Mouse (Mus musculus) cerebellum, postnatal 4 days (tissue): ENCODE data around the gene Ppp1r18.
"Not testable (repeated sequence)": the region's sequence is repeated elsewhere in the genome, so short reads cannot be mapped to it uniquely, and the experiment has no call there.

Experiments used
- DNase-seq, 2 experiments: peaks; one replicate each; pipeline ENCODE4 v3.0.0; 2022; ENCODE audit warnings: low spot score in 2 of 2, mixed read lengths in 1 of 2

Gene Ppp1r18

GRCm38 (mm10) chr17:35836991-35837422 lies 28.4 kb upstream of the Ppp1r18 start:
- DNase-seq: peak; percentile 76 to 90

GRCm38 (mm10) chr17:35837487-35837886 lies 27.9 kb upstream of the Ppp1r18 start:
- DNase-seq: peak in 1 of 2 experiments; percentile 60

GRCm38 (mm10) chr17:35838122-35838544 lies 27.3 kb upstream of the Ppp1r18 start, which contains the start of gene Tubb5:
Gene Tubb5, minus strand, starts transcription at chr17:35838306.
- DNase-seq: peak; percentile 91 to 96

GRCm38 (mm10) chr17:35838570-35838969 lies 26.8 kb upstream of the Ppp1r18 start:
- DNase-seq: no peak

GRCm38 (mm10) chr17:35839002-35839401 lies 26.4 kb upstream of the Ppp1r18 start:
- DNase-seq: not testable (repeated sequence)

- no peak for DNase-seq
Measured at GRCm38 (mm10) chr17:35840561-35840960, 24.8 kb upstream of the Ppp1r18 start.

- DNase-seq: peak; percentile 92 to 97
Measured at GRCm38 (mm10) chr17:35841076-35841950, 24.1 kb upstream of the Ppp1r18 start, which contains the start of gene Mdc1. Gene Mdc1, plus strand, starts transcription at chr17:35841515.

- no peak for DNase-seq
Measured at GRCm38 (mm10) chr17:35842006-35842405, 23.4 kb upstream of the Ppp1r18 start.

GRCm38 (mm10) chr17:35843514-35843913 lies 21.9 kb upstream of the Ppp1r18 start:
- no peak for DNase-seq

GRCm38 (mm10) chr17:35848112-35848511 lies 17.3 kb upstream of the Ppp1r18 start:
- DNase-seq: no peak

GRCm38 (mm10) chr17:35850974-35851373 lies 14.4 kb upstream of the Ppp1r18 start:
- DNase-seq: no peak

GRCm38 (mm10) chr17:35859371-35859770 lies 6.0 kb upstream of the Ppp1r18 start:
- no peak for DNase-seq

GRCm38 (mm10) chr17:35859835-35860234 lies 5.6 kb upstream of the Ppp1r18 start:
- no peak for DNase-seq

- DNase-seq: no peak
Measured at GRCm38 (mm10) chr17:35860831-35861197, 4.6 kb upstream of the Ppp1r18 start.

GRCm38 (mm10) chr17:35861198-35861857 lies 4.1 kb upstream of the Ppp1r18 start, which contains the start of gene Nrm:
Gene Nrm, plus strand, starts transcription at chr17:35861318.
- DNase-seq: peak; percentile 73 to 87

GRCm38 (mm10) chr17:35864832-35865353 lies 500 bp upstream of the Ppp1r18 start:
- no peak for DNase-seq

- peak; percentile 35 to 57 for DNase-seq
Measured at GRCm38 (mm10) chr17:35866281-35866831, 963 bp downstream of the Ppp1r18 start.

GRCm38 (mm10) chr17:35866911-35867890 lies 1.8 kb downstream of the Ppp1r18 start:
- no peak for DNase-seq

GRCm38 (mm10) chr17:35868165-35868820 lies 2.9 kb downstream of the Ppp1r18 start:
- no peak for DNase-seq

GRCm38 (mm10) chr17:35868961-35869345 lies 3.6 kb downstream of the Ppp1r18 start:
- no peak for DNase-seq
